Mouse (Mus musculus) neural tube, embryonic 12.5 days (tissue): Measurements from ENCODE around the gene Pnpo. TPM values are rescaled to one million over a fixed set of nuclear protein-coding genes. Genes with fewer than 3 reads are reported as not detected.

ENCODE experiments used
- ATAC-seq: fragments of 200-750 bp; cut with Nextera tagmentation; 2 replicates; pipeline ENCODE4 v1.8.0; 2017; ENCODE audit warnings: low read depth, mild to moderate bottlenecking, moderate TSS enrichment, moderate library complexity; ENCODE audit not compliant: low FRiP score
- H3K27ac ChIP-seq: fragments of 300-500 bp; sonication (generic); 2 replicates; pipeline ENCODE4 v1.5.1; 2016
- H3K27me3 ChIP-seq: fragments of 300-500 bp; sonication (generic); replicated peaks from 2 replicates; pipeline ENCODE4 v1.6.1; 2016; ENCODE audit warnings: mild to moderate bottlenecking
- H3K36me3 ChIP-seq: fragments of 300-500 bp; sonication (generic); 2 replicates; pipeline ENCODE4 v1.6.1; 2016; ENCODE audit warnings: mild to moderate bottlenecking
- H3K4me1 ChIP-seq: fragments of 300-500 bp; sonication (generic); 2 replicates; pipeline ENCODE4 v1.6.1; 2016
- H3K4me2 ChIP-seq: fragments of 300-500 bp; sonication (generic); replicated peaks from 2 replicates; pipeline ENCODE4 v1.6.1; 2016; ENCODE audit warnings: mild to moderate bottlenecking
- H3K4me3 ChIP-seq: fragments of 300-500 bp; sonication (generic); 2 replicates; pipeline ENCODE4 v1.5.1; 2016
- H3K9ac ChIP-seq: fragments of 300-500 bp; sonication (generic); 2 replicates; pipeline ENCODE4 v1.6.1; 2016; ENCODE audit warnings: mild to moderate bottlenecking
- H3K9me3 ChIP-seq: fragments of 300-500 bp; sonication (generic); 2 replicates; pipeline ENCODE4 v1.6.1; 2016; ENCODE audit warnings: mild to moderate bottlenecking
- WGBS: fragments of 180-500 bp; shearing (Covaris S2); methylation state at CpG from one replicate; pipeline ENCODE4 v1.1.7; 2016; 5-methylcytosine and 5-hydroxymethylcytosine counted together
- polyA plus RNA-seq: library from polyadenylated mRNA; unstranded; fragments of >200 nt; fragmentation: Nextera tagmentation; extraction: Ambion mirVana; gene quantifications from 2 replicates; pipeline ENCODE4 v1.2.1, GENCODE M21; 2016

Gene Pnpo
- polyA plus RNA-seq, 1 experiment from 2014 or later, result 18.3 TPM

DNA sequence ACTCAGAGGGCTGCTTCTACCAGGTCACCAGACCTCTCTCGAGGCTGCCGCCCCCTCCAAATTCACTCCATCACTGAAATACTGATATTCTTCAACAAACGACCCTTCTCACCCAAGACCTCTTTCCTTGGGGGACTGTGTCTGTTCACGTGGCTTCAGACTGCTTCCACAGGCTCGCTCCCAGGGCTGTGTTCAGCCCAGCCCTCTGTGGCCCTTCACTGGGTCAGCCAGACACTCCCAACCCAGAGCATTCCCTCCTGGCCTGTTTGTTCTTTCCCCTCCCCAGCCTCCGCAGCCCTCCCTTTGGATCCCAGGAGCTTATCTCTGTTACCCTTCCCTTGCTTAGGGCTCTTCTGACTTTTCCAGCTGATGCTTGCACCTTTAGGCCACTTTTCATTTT is 24.7 kb upstream of the Pnpo start:
- ATAC-seq, result no peak
- no peak overlapping the region for H3K9ac ChIP-seq
- no peaks in the 10 kb centered on the region for H3K36me3 ChIP-seq
- no peaks in the 10 kb centered on the region for H3K27me3 ChIP-seq
- H3K9me3 ChIP-seq, result no peaks in the 10 kb centered on the region
- H3K4me3 ChIP-seq, result no peak overlapping the region
- H3K27ac ChIP-seq, result no peak overlapping the region
- H3K4me1 ChIP-seq, result peaks cover 8% of the 10 kb centered on the region; the same call in 1 of the 2 replicates
- no peak overlapping the region for H3K4me2 ChIP-seq
- 72% methylated on average over 6 of the region's 6 CpGs for WGBS

DNA sequence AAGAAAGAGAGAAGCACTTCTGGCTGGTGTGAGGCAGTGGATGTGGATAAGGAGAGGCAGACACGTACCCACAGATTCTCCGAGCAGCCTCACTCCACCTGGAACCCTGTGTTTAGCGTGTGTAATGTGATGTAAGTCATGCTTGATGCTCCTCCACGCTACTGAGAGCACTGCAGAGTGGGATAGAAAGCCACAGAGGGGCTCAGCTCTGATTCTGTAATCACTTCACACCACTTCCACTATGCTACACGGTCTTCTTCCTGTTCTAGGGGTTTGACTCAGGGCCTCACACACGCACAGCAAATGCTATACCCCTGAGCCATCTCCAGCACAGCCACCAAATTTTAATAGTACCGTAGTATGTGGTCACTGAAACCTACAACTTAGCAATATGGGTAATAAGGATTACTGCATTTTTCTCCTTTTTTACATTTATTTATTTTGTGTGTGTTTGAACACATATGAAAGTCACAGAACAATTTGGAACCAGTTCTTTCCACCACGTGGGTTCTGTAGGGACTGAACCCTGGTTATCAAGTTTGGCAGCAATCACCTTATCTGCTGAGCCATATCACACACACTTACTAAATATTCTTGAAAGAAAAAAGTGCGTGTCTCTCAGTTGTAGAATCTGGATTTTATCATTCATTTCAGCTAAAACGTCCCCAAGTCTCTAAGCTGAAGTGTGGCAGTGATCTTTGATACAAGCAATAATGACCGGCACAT is 23.9 kb upstream of the Pnpo start:
- no peak overlapping the region for H3K4me2 ChIP-seq
- H3K9ac ChIP-seq, result no peak overlapping the region
- ATAC-seq, result no peak
- H3K4me1 ChIP-seq, result peaks cover 5% of the 10 kb centered on the region; the same call in 1 of the 2 replicates
- H3K27me3 ChIP-seq, result no peaks in the 10 kb centered on the region
- H3K27ac ChIP-seq, result no peak overlapping the region
- peaks cover 4% of the 10 kb centered on the region for H3K36me3 ChIP-seq
- H3K4me3 ChIP-seq, result no peak overlapping the region
- H3K9me3 ChIP-seq, result no peaks in the 10 kb centered on the region
- WGBS, result 88% methylated on average over 11 of the region's 11 CpGs

DNA sequence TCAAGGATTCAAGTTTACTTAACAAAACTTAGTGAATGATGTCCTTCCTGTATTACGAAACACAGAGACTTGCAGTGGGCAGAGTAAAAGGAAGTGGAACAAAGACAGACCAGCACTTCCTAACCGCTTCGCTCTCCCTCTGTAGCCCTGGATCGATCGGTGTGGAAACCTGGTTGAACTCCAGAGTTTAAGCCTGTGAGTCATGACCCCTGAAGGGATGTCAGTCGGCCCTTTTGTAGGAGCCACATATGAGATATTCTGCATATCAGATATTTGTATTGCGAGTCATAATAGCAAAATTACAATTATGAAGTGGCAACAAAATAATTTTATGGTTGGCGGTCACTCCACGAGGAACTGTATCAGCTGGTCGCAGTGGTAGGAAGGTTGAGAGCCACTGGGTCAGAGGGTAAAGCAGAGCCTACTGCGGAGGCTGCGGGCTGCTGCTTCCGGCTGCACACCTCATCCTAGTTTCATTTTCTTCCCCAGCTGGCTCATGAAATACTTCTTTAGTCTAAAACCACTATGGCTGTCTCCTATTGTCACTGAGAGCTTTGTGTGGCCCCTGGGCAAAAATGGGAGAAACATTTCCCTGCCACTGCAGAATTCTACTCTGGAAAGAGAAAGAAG is 23.2 kb upstream of the Pnpo start:
- no peak for ATAC-seq
- Histone ChIP-seq H3K9ac (no peak overlapping the region), H3K27me3 (no peaks in the 10 kb centered on the region), H3K4me1 (peaks cover 5% of the 10 kb centered on the region; the same call in 1 of the 2 replicates), H3K4me3 (no peak overlapping the region), H3K4me2 (no peak overlapping the region), H3K9me3 (no peaks in the 10 kb centered on the region), H3K36me3 (peaks cover 10% of the 10 kb centered on the region), H3K27ac (no peak overlapping the region)
- WGBS, result 91% methylated on average over 13 of the region's 13 CpGs

DNA sequence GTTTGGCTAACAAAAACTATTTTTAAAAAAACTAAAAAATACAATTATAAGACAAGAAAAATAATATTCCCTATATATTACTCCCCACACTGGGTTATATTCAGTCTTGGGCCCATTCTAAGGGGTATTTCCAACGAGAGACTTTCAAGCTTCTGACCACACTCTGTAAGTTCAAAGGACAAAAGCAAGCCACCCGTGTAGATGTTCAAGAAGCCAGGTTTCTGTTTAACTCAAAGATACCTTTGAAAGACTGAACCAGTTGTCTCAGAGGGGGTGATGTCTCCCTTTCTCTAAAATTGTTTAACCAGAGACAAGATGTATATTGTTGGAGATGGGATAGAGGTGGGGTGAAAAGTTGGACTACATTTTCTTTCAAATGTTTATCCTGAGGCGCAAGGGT is 22.4 kb upstream of the Pnpo start:
- no peak overlapping the region for H3K4me3 ChIP-seq
- no peak overlapping the region for H3K4me2 ChIP-seq
- WGBS, result 91% methylated on average over 3 of the region's 3 CpGs
- no peak for ATAC-seq
- H3K9me3 ChIP-seq, result no peaks in the 10 kb centered on the region
- no peaks in the 10 kb centered on the region for H3K27me3 ChIP-seq
- peaks cover 5% of the 10 kb centered on the region; the same call in 1 of the 2 replicates for H3K4me1 ChIP-seq
- H3K36me3 ChIP-seq, result peaks cover 19% of the 10 kb centered on the region
- H3K27ac ChIP-seq, result no peak overlapping the region
- no peak overlapping the region for H3K9ac ChIP-seq

DNA sequence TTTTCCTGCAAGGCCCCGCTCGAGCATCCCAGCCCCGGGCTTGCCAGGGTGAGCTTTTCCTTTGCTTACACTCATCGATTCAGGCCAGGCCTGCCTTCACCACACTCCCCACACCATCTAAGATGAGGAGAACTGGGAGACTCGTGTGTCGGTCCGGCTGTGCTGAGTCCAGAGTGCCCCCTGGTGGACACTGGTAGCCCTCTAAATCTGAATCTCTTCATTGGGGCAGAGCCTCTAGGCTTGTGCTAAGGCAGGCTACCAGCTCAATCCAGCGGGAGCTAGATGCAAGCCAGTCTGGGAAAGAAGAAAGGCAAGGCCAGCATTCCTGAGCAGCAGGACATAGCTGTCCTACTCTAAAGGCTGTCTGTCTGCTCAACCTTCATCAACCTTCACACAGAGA is 19.8 kb upstream of the Pnpo start:
- Histone ChIP-seq H3K36me3 (peaks cover 41% of the 10 kb centered on the region), H3K4me3 (no peak overlapping the region), H3K4me1 (peaks cover under 1% of the 10 kb centered on the region; the same call in 1 of the 2 replicates), H3K9ac (no peak overlapping the region), H3K27ac (no peak overlapping the region), H3K27me3 (no peaks in the 10 kb centered on the region), H3K9me3 (no peaks in the 10 kb centered on the region), H3K4me2 (no peak overlapping the region)
- 0 out of 2 replicates have a peak, but pooled peaks have one; percentile 37 for ATAC-seq
- 20% methylated on average over 8 of the region's 8 CpGs for WGBS

DNA sequence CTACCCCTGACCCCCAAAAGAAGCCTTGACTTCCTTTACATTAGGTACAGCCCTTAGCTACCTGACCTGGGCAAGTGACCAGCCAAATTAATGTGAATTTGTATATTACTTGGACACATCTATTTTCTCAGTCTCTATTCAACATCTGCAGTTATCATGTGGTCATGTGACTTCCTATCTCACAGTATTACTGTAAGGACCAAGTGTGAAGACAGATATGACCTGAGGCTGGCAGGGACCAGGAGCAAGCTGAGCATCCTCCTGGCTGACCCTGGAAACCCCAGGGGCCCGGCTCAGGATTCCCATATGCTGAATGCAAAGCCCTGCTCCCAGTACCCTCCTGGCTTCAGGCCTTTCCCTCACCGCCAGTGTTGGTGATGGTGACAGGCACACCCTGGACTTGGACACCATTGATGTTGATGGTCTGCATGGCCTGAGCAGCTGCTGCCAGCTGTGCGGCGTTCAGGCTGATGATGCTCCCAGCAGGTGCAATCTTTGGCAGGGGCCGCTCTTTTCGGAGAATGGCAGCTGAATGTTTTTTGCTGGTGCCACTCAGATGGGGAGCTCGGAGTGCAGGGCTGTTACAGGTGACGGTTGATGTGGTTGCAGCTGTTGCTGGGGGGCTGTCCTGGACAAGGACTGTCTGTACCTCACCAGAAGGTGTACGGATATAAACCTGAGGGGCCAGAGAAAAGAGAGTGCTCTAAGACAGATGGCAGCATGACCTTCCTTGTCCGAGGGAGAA is 13.4 kb upstream of the Pnpo start:
- H3K27ac ChIP-seq, result no peak overlapping the region
- H3K9ac ChIP-seq, result no peak overlapping the region
- ATAC-seq, result no peak
- H3K27me3 ChIP-seq, result no peaks in the 10 kb centered on the region
- no peaks in the 10 kb centered on the region for H3K9me3 ChIP-seq
- H3K36me3 ChIP-seq, result peaks cover 88% of the 10 kb centered on the region
- WGBS, result 92% methylated on average over 10 of the region's 10 CpGs
- no peak overlapping the region for H3K4me3 ChIP-seq
- no peaks in the 10 kb centered on the region for H3K4me1 ChIP-seq
- H3K4me2 ChIP-seq, result no peak overlapping the region

DNA sequence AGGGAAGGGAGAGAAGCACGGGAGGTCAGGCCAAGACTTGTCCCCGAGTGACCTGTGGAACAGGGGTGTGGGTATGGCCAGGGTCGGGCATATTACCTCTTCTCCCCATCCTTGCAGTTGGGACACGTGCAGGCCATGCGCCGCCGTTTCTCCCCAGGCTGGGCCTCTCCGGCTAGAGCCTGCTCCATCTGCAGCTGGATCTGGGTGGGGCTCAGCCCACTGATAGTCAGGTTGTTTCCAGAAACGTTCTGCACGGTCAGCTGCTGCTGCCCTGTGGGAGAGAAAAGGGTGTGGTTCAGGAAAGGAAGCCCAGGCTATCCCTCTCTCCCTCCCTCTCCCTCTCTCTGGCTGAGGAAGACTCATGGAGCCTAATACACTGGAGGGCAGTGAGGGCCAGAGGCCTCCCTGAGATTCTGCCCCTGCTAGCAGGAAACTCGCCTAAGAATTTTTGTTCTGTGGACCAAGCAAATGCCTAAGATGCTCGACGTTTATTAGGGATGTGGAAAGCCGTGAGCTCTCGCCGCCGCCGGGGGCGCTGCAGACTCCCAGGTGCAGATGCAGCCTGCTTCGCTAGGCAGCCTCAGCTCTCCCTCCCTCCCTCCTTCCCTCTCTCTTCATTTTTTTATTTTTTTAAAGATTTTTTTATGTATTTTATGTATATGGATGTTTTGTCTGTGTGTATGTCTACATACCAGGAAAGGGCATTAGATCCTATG is 12.4 kb upstream of the Pnpo start:
- Histone ChIP-seq H3K4me3 (no peak overlapping the region), H3K9ac (no peak overlapping the region), H3K9me3 (no peaks in the 10 kb centered on the region), H3K4me2 (no peak overlapping the region), H3K27ac (no peak overlapping the region), H3K4me1 (no peaks in the 10 kb centered on the region), H3K27me3 (no peaks in the 10 kb centered on the region), H3K36me3 (peaks cover 88% of the 10 kb centered on the region)
- no peak for ATAC-seq
- 66% methylated on average over 20 of the region's 20 CpGs for WGBS

DNA sequence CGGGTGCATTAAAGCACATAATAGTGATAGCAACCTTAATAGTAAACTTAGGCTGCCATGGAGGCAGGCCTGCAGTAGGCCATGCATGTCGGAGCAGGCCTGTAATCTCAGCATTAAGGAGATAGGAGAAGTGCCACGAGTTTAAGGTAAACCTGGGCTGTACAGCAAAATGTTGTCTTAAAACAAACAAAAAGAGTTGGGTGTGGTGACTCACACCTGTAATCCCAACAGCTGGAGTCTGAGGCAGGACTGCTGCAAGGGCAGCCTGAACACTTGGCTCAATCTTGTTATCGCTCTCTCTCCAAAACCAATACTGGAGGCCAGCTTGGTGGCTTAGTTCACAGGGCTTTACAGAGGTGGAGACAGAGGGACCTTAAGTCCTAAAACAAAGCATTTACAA is 11.3 kb upstream of the Pnpo start:
- Histone ChIP-seq H3K27me3 (no peaks in the 10 kb centered on the region), H3K27ac (no peak overlapping the region), H3K4me3 (no peak overlapping the region), H3K9me3 (no peaks in the 10 kb centered on the region), H3K9ac (no peak overlapping the region), H3K36me3 (peaks cover 83% of the 10 kb centered on the region), H3K4me1 (no peaks in the 10 kb centered on the region), H3K4me2 (no peak overlapping the region)
- WGBS, result 94% methylated on average over 4 of the region's 4 CpGs
- ATAC-seq, result no peak

DNA sequence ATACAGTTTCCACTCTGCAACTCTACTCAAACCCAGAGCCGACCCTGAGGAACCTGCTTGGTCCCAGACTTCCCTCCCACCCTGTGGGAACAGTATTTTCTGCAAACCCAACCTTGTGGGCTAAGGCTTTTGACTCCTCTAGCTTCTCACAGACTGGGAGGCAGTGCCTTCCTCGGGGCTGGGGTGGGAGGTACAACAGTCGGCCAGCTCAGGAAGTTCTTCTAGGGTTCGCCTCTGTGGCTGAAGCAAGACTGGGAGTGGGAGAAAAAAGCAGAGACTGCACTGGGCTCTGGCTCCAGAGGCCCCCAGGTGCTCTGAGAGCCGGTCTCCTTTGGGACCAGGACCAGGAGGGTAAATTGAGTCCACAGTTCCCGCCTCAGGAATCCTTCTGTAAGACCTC is 9.1 kb upstream of the Pnpo start:
- H3K9ac ChIP-seq, result no peak overlapping the region
- no peaks in the 10 kb centered on the region for H3K27me3 ChIP-seq
- no peak overlapping the region for H3K27ac ChIP-seq
- 80% methylated on average over 6 of the region's 6 CpGs for WGBS
- H3K4me1 ChIP-seq, result no peaks in the 10 kb centered on the region
- H3K4me3 ChIP-seq, result no peak overlapping the region
- no peak for ATAC-seq
- H3K4me2 ChIP-seq, result no peak overlapping the region
- H3K36me3 ChIP-seq, result peaks cover 67% of the 10 kb centered on the region
- no peaks in the 10 kb centered on the region for H3K9me3 ChIP-seq

DNA sequence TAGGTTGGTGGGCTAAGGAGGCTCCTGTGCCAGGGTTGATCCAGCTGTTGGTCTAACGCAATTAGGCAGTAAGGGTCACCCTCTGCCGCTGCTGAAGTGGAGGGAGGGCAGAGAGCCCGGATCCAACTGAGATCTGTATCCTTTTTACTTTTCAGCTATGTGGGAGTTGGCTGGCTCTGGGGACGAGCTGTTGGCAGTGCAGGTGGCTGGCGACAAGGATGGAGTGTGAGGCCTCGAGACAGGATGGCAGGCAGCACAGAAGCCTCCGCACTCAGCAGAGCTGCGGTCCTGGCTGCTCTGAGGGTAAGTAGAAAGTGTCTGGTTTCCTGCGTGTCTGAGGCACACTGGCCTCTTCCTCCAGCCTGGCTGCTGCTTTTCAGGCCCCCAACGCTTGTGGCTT is 8.6 kb upstream of the Pnpo start:
- H3K4me1 ChIP-seq, result no peaks in the 10 kb centered on the region

DNA sequence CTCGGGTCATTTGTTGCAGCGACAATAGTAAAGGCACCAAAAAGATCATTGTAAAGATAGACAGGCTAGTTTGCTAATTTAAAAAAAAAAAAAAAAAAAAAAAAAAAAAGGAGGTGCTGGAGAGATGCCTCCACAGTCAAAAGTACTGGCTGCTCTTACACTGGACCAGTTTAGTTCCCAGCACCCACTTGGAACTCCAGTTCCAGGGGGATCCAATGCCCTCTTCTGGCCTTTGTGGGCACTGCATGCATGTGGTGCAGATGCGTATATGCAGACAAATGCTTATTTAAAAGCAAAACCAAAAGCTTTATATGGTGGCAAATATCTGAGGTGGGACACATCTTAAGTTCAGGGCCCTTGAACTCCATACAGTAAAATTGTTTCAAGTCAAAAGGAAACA is 7.0 kb upstream of the Pnpo start:
- peaks cover 47% of the 10 kb centered on the region for H3K36me3 ChIP-seq

More for the DNA sequence above, 8.6 kb upstream of the Pnpo start:
- Histone ChIP-seq H3K27ac (no peak overlapping the region), H3K4me3 (no peak overlapping the region), H3K4me2 (no peak overlapping the region), H3K9ac (no peak overlapping the region), H3K9me3 (no peaks in the 10 kb centered on the region), H3K27me3 (no peaks in the 10 kb centered on the region), H3K36me3 (peaks cover 62% of the 10 kb centered on the region)
- ATAC-seq, result no peak
- WGBS, result 88% methylated on average over 10 of the region's 10 CpGs

DNA sequence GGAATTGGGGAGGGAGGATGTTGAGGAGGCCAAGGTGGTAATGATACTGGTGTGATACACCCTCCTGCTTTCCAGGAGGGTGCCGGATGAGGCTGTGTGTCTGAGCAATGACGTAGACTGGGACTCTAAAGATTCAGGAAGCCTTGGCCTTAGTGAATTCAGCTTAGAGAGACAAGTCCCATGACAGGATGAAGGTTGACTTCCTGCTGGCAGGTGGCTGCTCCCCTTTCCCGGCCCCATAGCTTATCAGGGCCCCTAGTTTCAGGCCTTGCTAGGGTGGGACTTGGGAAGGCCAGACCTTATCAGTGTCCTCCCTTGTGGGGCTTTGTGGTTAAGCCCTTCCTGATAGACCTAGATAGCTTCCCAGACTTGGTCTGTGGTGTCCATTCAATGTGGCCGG is 4.1 kb upstream of the Pnpo start:
- H3K4me1 ChIP-seq, result peaks cover 11% of the 10 kb centered on the region
- no peak overlapping the region for H3K4me3 ChIP-seq
- H3K9me3 ChIP-seq, result no peaks in the 10 kb centered on the region
- no peaks in the 10 kb centered on the region for H3K27me3 ChIP-seq
- 96% methylated on average over 4 of the region's 4 CpGs for WGBS
- H3K36me3 ChIP-seq, result peaks cover 21% of the 10 kb centered on the region
- H3K9ac ChIP-seq, result no peak overlapping the region
- no peak overlapping the region for H3K27ac ChIP-seq
- no peak overlapping the region for H3K4me2 ChIP-seq
- ATAC-seq, result no peak

More for the DNA sequence above, 7.0 kb upstream of the Pnpo start:
- H3K27ac ChIP-seq, result no peak overlapping the region
- no peak for ATAC-seq
- no peak overlapping the region for H3K4me3 ChIP-seq
- over 99% methylated on average over 3 of the region's 3 CpGs for WGBS
- no peaks in the 10 kb centered on the region for H3K27me3 ChIP-seq
- no peak overlapping the region for H3K9ac ChIP-seq
- H3K9me3 ChIP-seq, result no peaks in the 10 kb centered on the region
- H3K4me1 ChIP-seq, result no peaks in the 10 kb centered on the region
- no peak overlapping the region for H3K4me2 ChIP-seq
